In the genomic region with DNA sequence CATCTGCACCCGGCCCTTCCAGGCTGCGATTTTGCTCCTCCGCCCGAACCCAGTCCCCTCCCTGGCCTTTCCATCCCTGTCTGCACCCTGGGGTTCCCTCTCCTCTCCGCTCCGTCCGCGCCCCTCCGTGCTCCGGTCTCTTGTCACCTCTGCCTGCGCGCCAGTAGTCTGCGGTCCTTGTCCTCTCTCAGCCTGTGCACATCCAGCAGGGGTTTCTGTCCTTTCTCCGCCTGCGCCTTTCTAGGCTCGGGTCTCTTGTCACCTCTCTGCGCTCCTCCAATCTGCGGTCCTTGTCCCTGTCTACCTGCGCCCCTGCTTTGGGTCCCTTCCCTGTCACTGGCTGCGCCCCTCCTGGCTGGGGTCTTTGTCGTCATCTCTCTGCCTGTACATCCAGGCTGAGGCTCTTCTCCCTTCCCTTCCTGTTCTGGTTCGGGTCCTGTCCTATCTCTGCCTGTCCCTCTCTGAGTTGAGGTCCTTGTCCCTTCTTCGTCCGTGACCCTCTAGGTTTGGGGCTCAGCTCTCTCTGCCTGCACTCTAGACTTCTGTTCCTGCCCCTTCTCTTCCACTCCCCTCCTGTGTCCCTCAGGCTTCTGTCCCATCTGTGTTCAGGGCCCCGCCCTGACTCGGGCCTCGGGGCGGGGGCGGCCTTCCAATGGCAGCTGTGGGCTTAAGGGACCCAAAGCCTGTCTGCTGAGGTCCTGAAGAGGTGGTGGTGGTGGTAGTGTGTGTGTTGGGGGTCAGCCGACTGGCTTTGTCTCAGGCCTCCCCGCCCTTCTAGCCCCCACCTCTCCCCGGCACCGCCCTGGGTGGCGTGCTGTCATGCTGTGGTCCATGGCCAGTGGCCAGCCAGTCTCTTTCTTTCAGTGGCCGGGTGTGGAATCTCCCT, we compare ENCODE assay signal across 1 mouse cellular context.
A peak's percentile ranks its signal among the peaks of the same experiment; 100 is the strongest.
TF ChIP-seq lines count a peak whose summit lies in the region.

No protein-coding gene starts in this region.

TF ChIP-seq in MEL, 35 proteins besides CTCF, POLR2A, EP300 and RAD21:
- TF ChIP-seq USF1 (IDR thresholded peaks at IDR 0.05; ENCODE audit: low read depth, low read length), result no peak
- TF ChIP-seq GABPA (IDR thresholded peaks at IDR 0.05; ENCODE audit: low read depth, low read length), result no peak
- TF ChIP-seq SIN3A (IDR thresholded peaks at IDR 0.05; ENCODE audit: low read length), result 0 out of 2 replicates have a peak, but pooled peaks have one; percentile 8
